Mouse (Mus musculus): ENCODE measurements around the gene 5330417C22Rik. TPM values are rescaled to one million over a fixed set of nuclear protein-coding genes. Genes with fewer than 3 reads are reported as not detected.
A peak's percentile ranks its signal among the peaks of the same experiment; 100 is the strongest.

Gene 5330417C22Rik
- polyA plus RNA-seq, 1 experiment from 2014 or later: 0.17 TPM

DNA sequence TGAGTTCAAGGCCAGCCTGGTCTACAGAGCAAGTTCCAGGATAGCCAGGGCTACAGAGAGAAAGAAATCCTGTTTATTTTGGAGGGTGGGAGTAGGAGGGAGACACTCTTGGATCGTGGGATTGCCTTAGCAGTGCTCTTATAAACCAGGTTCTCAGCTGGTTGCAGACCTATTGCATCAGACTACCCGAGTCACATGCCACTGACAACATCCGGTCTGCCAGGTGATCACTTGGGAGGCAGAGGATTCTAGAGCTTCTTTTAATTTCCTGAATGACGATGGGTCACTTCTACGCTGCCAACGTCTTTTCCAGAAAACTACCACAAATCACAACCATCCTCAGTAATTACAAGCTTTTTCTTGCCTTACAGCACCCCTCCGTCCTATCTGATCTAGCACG is 92.3 kb downstream of the 5330417C22Rik start:
- DNase-seq (ENCODE audit: low read depth, low spot score) (peak; percentile 69), ATAC-seq (peak; percentile 52)
- no peak for TF ChIP-seq CTCF (IDR thresholded peaks at IDR 0.05)
- no peaks in the 10 kb centered on the region for H3K27me3 ChIP-seq
- in situ Hi-C loops (cut with MboI; ENCODE audit: low pct_unique_long_range_greater_than_20kb): no loop called here
- CTCF ChIA-PET: interaction anchor here (0.9 to 3.2 kb wide), 11 partner anchors 11 to 280 kb away, joined by 3 to 18 read pairs (median 5); partner anchors contain the start of gene Tmem167b
- POLR2A ChIA-PET: interaction anchor here (0.5 to 3.0 kb wide), 15 partner anchors 8 to 742 kb away, joined by 3 to 32 read pairs (median 5); partner anchors contain the start of genes Celsr2 and Tmem167b

DNA sequence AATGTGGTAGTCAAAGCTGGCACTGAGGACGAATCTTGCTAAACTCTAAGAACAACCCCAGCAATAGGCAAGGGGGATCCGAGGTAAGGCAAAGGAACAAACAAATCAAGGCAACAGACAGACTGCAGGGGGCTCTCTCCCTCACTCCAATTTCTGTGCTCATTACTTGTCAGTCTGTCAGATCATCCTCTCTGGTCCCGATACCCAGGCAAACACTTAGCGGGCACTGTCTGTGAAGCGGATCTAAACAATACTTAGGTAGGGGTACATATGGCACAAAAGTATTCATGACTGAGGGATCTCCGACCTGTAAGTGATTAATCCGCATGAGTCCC is 100.0 kb downstream of the 5330417C22Rik start:
- CTCF ChIA-PET: interaction anchor here (1.3 kb wide), 1 partner anchor 10 kb away, joined by 3 read pairs; no protein-coding TSS in a partner anchor
- H3K27me3 ChIP-seq: no peaks in the 10 kb centered on the region
- TF ChIP-seq CTCF (IDR thresholded peaks at IDR 0.05): no peak
- DNase-seq (ENCODE audit: low read depth, low spot score) (no peak), ATAC-seq (no peak)
- POLR2A ChIA-PET: interaction anchor here (1.5 kb wide), 1 partner anchor 8 kb away, joined by 3 read pairs; the partner anchor contains the start of gene Sars
- in situ Hi-C loops (cut with MboI; ENCODE audit: low pct_unique_long_range_greater_than_20kb): no loop called here

DNA sequence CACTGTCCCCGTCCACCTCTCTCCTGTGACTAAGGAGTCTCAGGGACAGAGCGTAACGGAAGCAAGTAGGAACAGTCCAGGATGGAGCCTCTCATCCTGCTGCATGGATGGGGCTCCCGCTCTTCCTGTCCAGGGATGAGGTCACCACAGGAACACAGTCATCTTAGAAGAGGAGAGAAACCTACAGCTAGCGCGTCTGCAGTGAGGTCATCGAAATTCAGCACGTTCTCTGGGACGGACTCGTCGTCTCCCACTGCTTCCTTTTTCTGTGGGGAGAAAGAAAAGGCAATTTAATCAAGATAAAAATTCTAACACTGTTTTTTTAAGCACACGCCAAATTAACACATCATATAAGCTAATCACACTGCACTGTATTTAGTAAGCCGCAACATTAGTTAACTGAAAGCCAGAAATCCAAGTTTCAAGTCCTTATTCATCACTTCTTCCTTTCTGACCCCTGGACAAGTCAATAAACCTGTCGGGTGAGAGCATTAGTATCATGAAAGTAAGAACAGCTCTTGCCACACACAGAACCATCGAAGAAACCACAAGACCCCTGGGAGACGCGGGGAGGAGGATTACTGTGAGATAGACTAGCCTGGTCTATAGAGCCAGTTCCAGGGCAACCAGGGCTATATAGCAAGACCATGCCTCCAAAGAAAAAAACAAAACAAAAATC is 100.5 kb downstream of the 5330417C22Rik start:
- in situ Hi-C loops (cut with MboI; ENCODE audit: low pct_unique_long_range_greater_than_20kb): no loop called here
- H3K27me3 ChIP-seq: no peaks in the 10 kb centered on the region
- no peak for TF ChIP-seq CTCF (IDR thresholded peaks at IDR 0.05)
- POLR2A ChIA-PET: interaction anchor here (1.5 kb wide), 1 partner anchor 9 kb away, joined by 3 read pairs; the partner anchor contains the start of gene Sars
- ATAC-seq (no peak), DNase-seq (ENCODE audit: low read depth, low spot score) (no peak)
- CTCF ChIA-PET: interaction anchor here (1.3 kb wide), 1 partner anchor 10 kb away, joined by 3 read pairs; no protein-coding TSS in a partner anchor

DNA sequence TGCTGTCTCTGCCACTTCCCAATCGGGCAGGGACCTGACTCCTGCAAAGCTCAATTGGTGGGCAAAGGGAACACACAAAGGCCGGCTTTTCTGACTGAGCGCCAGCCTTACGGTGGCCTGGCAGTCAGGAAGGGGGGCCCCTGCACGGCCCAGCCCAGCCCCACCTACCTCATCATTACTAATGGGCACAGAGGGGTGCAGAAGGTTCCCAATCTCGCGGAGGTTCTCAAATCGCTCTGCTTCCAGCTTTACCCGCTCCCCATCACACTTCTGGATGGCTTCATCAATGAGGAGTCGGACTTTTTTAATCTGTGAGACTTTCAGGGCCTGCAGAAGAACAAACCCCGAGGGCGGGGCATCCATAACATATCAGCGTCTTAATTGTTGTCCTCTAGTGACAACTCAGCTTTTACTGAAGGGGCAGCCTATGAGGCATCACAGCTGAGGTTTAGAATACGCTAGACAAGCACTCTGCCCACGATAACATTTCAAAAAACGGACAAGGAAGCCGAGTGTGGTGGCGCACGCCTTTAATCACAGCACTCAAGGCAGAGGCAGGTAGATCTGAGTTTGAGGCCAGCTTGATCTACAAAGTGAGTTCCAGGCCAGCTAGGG is 102.3 kb downstream of the 5330417C22Rik start:
- ATAC-seq: no peak
- no peaks in the 10 kb centered on the region for H3K27me3 ChIP-seq
- POLR2A ChIA-PET: interaction anchor here (0.6 to 3.7 kb wide), 3 partner anchors 10 to 128 kb away, joined by 3 to 12 read pairs (median 6); partner anchors contain the start of gene Sars
- in situ Hi-C loops (cut with MboI; ENCODE audit: low pct_unique_long_range_greater_than_20kb): no loop called here
- CTCF ChIA-PET: interaction anchor here (0.8 to 1.0 kb wide), 2 partner anchors 9 to 11 kb away, joined by 3 to 5 read pairs; no protein-coding TSS in a partner anchor
- no peak for DNase-seq (ENCODE audit: low read depth, low spot score)
- TF ChIP-seq CTCF (IDR thresholded peaks at IDR 0.05): no peak

DNA sequence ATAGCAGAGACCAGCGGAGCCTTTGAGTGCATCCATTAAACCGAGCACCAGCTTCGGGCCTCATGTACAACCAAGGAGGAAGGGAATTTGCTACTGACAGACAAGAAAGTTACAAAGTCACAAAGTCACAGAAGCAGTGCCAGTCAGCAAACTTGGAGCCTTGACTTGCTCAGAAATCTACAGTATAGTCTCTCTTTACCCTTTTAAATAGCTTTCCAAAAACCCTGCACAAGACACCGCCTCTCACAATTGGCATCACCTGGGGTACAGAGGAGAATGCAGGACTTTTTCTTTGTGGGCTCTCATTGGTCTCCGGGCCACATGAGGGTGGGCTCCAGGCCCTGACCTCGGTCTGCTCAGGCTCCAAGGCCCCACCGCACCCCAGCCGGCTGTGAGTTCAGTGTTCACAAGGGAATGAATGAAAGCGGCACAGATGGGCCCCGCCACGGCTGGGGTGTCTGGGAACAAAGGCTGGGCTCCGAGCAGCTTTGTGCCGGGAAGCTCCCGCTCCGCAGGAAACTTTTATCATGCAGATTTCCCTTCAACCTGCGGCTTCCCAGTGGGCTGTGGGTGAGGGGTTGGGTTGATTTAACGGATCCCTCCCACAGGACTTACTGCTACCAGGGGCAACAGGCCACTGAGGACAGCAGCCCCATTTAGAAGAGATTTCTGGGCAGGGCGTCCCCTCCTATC is 103.0 kb downstream of the 5330417C22Rik start:
- in situ Hi-C loops (cut with MboI; ENCODE audit: low pct_unique_long_range_greater_than_20kb): no loop called here
- TF ChIP-seq CTCF (IDR thresholded peaks at IDR 0.05): no peak
- DNase-seq (ENCODE audit: low read depth, low spot score): no peak
- CTCF ChIA-PET: interaction anchor here (0.8 to 1.2 kb wide), 3 partner anchors 8 to 11 kb away, joined by 3 to 5 read pairs (median 5); partner anchors contain the start of gene Sars
- ATAC-seq: no peak
- H3K27me3 ChIP-seq: no peaks in the 10 kb centered on the region
- POLR2A ChIA-PET: interaction anchor here (0.6 to 3.7 kb wide), 4 partner anchors 9 to 128 kb away, joined by 3 to 12 read pairs (median 5); partner anchors contain the start of gene Sars

DNA sequence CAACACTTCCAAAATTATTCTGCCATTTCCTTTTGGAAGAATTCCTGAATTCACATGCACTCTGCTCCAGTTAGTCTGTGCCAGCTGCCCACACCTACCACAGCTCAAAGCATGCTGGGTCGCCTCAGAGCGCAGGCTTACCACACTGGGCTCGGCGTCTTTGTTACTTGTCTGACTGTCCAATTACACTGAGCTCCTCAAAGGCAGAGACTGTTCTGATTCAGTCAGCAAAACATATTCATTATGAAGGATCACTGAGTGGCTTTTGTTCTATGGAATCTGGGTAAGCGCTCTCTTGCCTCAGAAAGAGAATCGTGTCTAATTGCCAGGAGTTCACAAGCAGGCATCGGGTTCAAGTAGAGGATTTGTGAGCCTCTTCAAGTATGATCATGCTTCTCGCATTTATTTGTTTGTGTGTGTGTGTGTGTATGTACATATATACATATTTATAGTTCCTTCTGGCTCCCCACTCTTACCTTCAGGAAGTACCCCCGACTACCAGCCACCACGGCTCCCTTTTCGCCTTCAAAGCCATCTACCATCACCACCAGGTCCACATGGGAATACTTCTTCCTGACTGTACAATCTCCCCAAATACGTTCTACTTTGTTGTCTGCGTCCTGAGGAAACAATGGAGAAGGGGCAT is 103.7 kb downstream of the 5330417C22Rik start:
- no peak for TF ChIP-seq CTCF (IDR thresholded peaks at IDR 0.05)
- ATAC-seq (no peak), DNase-seq (ENCODE audit: low read depth, low spot score) (no peak)
- no peaks in the 10 kb centered on the region for H3K27me3 ChIP-seq
- POLR2A ChIA-PET: interaction anchor here (1.1 to 3.7 kb wide), 3 partner anchors 8 to 30 kb away, joined by 3 to 12 read pairs (median 4); partner anchors contain the start of gene Sars
- in situ Hi-C loops (cut with MboI; ENCODE audit: low pct_unique_long_range_greater_than_20kb): no loop called here
- CTCF ChIA-PET: interaction anchor here (1.2 kb wide), 1 partner anchor 12 kb away, joined by 5 read pairs; the partner anchor contains the start of gene Sars

DNA sequence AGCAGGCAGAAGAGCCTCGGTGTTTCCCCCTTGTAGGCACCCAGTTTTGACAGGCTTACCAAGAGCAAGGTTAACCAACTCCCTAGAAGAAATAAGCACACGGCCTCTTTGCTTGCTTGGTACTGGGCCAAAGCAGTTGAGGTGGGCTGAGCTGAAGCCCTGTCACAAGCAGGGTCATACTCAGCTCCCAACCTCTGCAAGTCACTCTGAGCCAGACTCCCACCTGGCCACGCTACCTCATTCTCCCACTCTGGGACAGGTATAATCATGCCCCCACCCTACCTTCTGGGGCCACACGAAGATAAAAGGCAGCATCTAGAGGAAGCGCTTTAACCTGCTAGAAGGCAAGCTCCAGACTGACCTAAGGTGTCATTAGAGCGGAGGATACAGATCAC is 110.7 kb downstream of the 5330417C22Rik start:
- no peak for TF ChIP-seq CTCF (IDR thresholded peaks at IDR 0.05)
- in situ Hi-C loops (cut with MboI; ENCODE audit: low pct_unique_long_range_greater_than_20kb): no loop called here

DNA sequence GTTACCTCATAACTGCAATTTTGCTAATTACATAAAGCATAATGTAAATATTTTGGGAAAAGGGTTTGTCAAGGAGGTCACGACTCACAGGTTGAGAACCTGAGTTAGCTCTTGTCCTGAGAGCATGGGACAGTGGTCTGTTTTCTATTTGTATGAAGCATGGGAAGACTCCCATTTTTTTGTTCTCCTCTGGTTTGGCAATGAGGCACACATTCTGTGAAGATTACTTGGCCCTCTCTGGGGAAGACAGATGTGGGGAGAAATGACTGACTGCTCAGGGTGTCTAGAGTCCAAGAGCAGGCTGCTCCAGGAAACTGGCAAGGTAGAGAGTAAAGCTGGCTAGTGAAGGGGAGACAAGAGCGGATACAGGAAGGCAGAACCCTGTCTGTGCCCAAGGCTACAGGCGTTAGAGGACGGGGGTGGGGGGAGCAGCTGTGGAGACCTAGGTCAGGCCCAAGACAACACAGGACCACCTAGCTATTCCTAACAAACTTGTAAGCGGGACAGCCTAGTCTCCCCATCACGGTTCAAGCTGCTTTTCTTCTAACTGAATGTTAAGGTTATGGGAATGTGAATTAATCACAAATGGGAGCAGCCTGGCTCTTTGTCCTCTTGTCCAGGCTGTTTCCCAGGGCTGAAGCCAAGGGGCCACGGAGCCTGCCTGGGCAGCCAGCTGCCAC is 111.3 kb downstream of the 5330417C22Rik start:
- in situ Hi-C loops (cut with MboI; ENCODE audit: low pct_unique_long_range_greater_than_20kb): no loop called here
- CTCF ChIA-PET: interaction anchor here (0.9 to 3.5 kb wide), 8 partner anchors 9 to 37 kb away, joined by 3 to 21 read pairs (median 4); partner anchors contain the start of gene Sars

More for the DNA sequence above, 110.7 kb downstream of the 5330417C22Rik start:
- no peaks in the 10 kb centered on the region for H3K27me3 ChIP-seq
- ChIA-PET POLR2A (interaction anchor here (0.7 to 4.7 kb wide), 8 partner anchors 12 to 112 kb away, joined by 3 to 61 read pairs (median 6); partner anchors contain the start of genes Celsr2 and Sars), CTCF (interaction anchor here (1.0 to 3.5 kb wide), 6 partner anchors 8 to 37 kb away, joined by 3 to 21 read pairs (median 4); partner anchors contain the start of gene Sars)
- ATAC-seq: no peak
- DNase-seq (ENCODE audit: low read depth, low spot score): no peak

More for the DNA sequence above, 111.3 kb downstream of the 5330417C22Rik start:
- no peak for ATAC-seq
- POLR2A ChIA-PET: interaction anchor here (0.7 to 4.7 kb wide), 9 partner anchors 8 to 113 kb away, joined by 3 to 61 read pairs (median 4); partner anchors contain the start of genes Celsr2 and Sars
- no peak for TF ChIP-seq CTCF (IDR thresholded peaks at IDR 0.05)
- H3K27me3 ChIP-seq: no peaks in the 10 kb centered on the region
- no peak for DNase-seq (ENCODE audit: low read depth, low spot score)
